Mouse (Mus musculus) E14TG2a.4 (cell line): ENCODE results near the gene Brip1.

ENCODE experiments used
- CTCF ChIP-seq: conservative IDR thresholded peaks from 2 replicates; pipeline ENCODE4 v1.5.1; 2014; ENCODE audit warnings: low read length
- NANOG ChIP-seq: IDR thresholded peaks from 2 replicates; pipeline ENCODE4 v1.6.1; 2014; ENCODE audit warnings: borderline replicate concordance, low read length, mixed read lengths
- POU5F1 ChIP-seq: IDR thresholded peaks from 2 replicates; pipeline ENCODE4 v1.6.1; 2014; ENCODE audit warnings: low read length, borderline replicate concordance

- no peak for TF ChIP-seq CTCF
- no peak for TF ChIP-seq POU5F1
- no peak for TF ChIP-seq NANOG
Observed at GRCm38 (mm10) chr11:86016242-86016641, 184.8 kb downstream of the Brip1 start.
